Mouse (Mus musculus) layer of hippocampus, postnatal 36 days (tissue): ENCODE measurements around the gene Gk5. TPM values are rescaled to one million over a fixed set of nuclear protein-coding genes. Genes with fewer than 3 reads are reported as not detected.
"Not testable (repeated sequence)": the region's sequence is repeated elsewhere in the genome, so short reads cannot be mapped to it uniquely, and the experiment has no call there.

Experiments
- DNase-seq, 2 experiments: peaks; one replicate each; pipeline ENCODE4 v3.0.0; 2022
- total RNA-seq, 2 experiments: library from RNA; stranded (reverse); gene quantifications; 2 replicates each; pipeline ENCODE4 v1.2.3; 2021

The Gk5 gene
- 1 to 10 TPM; 4.8 to 5.9 TPM for total RNA-seq

- DNase-seq, result peak; percentile 95 to 96
Measured at GRCm38 (mm10) chr9:96118861-96119772, at the start of gene Gk5. Gene Gk5 (plus strand): TSS chr9:96119362.

GRCm38 (mm10) chr9:96078752-96079315 is 40.3 kb upstream of the Gk5 start:
- no peak for DNase-seq

- no peak for DNase-seq
Measured at GRCm38 (mm10) chr9:96085293-96085692, 33.9 kb upstream of the Gk5 start.

GRCm38 (mm10) chr9:96087671-96088070 is 31.5 kb upstream of the Gk5 start:
- no peak for DNase-seq

GRCm38 (mm10) chr9:96088456-96088855 is 30.7 kb upstream of the Gk5 start:
- DNase-seq, result not testable (repeated sequence)

GRCm38 (mm10) chr9:96092637-96093036 is 26.5 kb upstream of the Gk5 start:
- DNase-seq, result not testable (repeated sequence)

GRCm38 (mm10) chr9:96093221-96093620 is 25.9 kb upstream of the Gk5 start:
- DNase-seq, result no peak

- DNase-seq, result no peak
Measured at GRCm38 (mm10) chr9:96094341-96094740, 24.8 kb upstream of the Gk5 start.

GRCm38 (mm10) chr9:96095192-96095591 is 24.0 kb upstream of the Gk5 start:
- DNase-seq, result no peak

GRCm38 (mm10) chr9:96102846-96103245 is 16.3 kb upstream of the Gk5 start:
- DNase-seq, result no peak

GRCm38 (mm10) chr9:96112879-96113361 is 6.2 kb upstream of the Gk5 start:
- DNase-seq, result no peak

GRCm38 (mm10) chr9:96116801-96117200 is 2.4 kb upstream of the Gk5 start:
- no peak for DNase-seq

GRCm38 (mm10) chr9:96118216-96118615 is 946 bp upstream of the Gk5 start:
- no peak for DNase-seq

GRCm38 (mm10) chr9:96127972-96128371 is 8.8 kb downstream of the Gk5 start:
- no peak for DNase-seq

GRCm38 (mm10) chr9:96132956-96133603 is 13.9 kb downstream of the Gk5 start:
- no peak for DNase-seq

GRCm38 (mm10) chr9:96134470-96134869 is 15.3 kb downstream of the Gk5 start:
- no peak for DNase-seq

- peak; percentile 23 to 30 for DNase-seq
Measured at GRCm38 (mm10) chr9:96134916-96135315, 15.8 kb downstream of the Gk5 start.

GRCm38 (mm10) chr9:96135461-96135860 is 16.3 kb downstream of the Gk5 start:
- no peak for DNase-seq

- no peak for DNase-seq
Measured at GRCm38 (mm10) chr9:96138958-96139357, 19.8 kb downstream of the Gk5 start.

GRCm38 (mm10) chr9:96139876-96140275 is 20.7 kb downstream of the Gk5 start:
- no peak for DNase-seq

- DNase-seq, result no peak
Measured at GRCm38 (mm10) chr9:96140931-96141330, 21.8 kb downstream of the Gk5 start.

GRCm38 (mm10) chr9:96142499-96142898 is 23.3 kb downstream of the Gk5 start:
- DNase-seq, result no peak

GRCm38 (mm10) chr9:96143633-96144032 is 24.5 kb downstream of the Gk5 start:
- DNase-seq, result no peak
